Mouse (Mus musculus) E14TG2a.4 (cell line): Measurements from ENCODE around the gene Lemd2.

Source experiments
- CTCF ChIP-seq: conservative IDR thresholded peaks from 2 replicates; pipeline ENCODE4 v1.5.1; 2014; ENCODE audit warnings: low read length
- NANOG ChIP-seq: IDR thresholded peaks from 2 replicates; pipeline ENCODE4 v1.6.1; 2014; ENCODE audit warnings: borderline replicate concordance, low read length, mixed read lengths
- POU5F1 ChIP-seq: IDR thresholded peaks from 2 replicates; pipeline ENCODE4 v1.6.1; 2014; ENCODE audit warnings: low read length, borderline replicate concordance

DNA sequence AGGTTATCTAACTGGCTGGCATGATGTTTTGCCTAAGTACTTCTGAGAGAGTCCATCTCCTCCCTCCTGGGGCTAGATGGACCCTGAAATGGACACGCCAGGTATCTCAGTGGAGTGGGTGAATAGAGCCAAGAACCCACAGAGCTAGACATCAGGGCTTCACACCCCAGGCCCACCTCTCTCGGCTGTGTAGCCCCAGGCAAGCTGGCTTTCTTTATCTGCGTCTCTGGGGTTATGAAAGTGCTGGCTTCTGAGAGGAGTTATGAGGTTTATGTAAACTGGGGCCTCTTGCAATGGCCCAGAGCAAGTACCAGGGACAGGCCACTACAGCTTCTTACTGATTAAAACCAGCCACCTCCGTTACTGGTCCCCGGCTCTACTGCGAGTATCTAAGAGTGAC lies 49.4 kb downstream of the Lemd2 start:
- TF ChIP-seq CTCF = no peak
- TF ChIP-seq NANOG = no peak
- TF ChIP-seq POU5F1 = no peak
